Mouse (Mus musculus): ENCODE results near the gene Slc7a6os.

DNA sequence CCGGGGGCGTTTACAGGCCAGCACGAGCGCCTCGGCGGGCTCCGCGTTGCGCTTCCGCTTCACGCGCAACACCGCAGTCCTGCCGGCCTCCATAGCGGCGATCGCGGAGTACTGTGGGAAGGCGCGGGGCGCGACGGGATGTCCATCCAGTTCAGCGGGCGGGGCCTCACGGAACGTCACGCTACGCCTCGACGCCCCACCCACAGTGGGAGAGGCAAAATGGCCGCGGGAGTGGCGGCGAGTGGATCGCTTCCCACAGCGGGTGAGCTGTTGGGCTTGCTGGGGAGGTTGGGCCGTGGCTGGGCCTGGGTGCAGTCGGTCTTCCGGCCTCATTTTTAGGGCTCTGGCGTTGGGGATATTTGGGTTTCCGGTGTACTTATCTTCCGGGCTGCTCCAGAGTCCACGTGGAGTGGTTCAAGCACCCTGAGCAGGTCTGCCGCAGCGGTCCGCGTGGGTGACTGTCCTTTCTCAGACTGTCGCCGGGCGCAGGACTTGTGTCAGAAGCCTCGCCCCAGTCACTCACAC lies at the start of gene Slc7a6os, which contains the start of gene Prmt7:
- TF ChIP-seq CTCF (IDR thresholded peaks at IDR 0.05; ENCODE audit: control insufficient read depth, insufficient read depth, insufficient read length): no peak
- no peak for TF ChIP-seq USF1 (IDR thresholded peaks at IDR 0.05; ENCODE audit: low read depth)
- no peak for TF ChIP-seq CEBPB (IDR thresholded peaks at IDR 0.05; ENCODE audit: low read depth)
- TF ChIP-seq MAX (IDR thresholded peaks at IDR 0.05): peak; percentile 90
- no peak for TF ChIP-seq MYOD1 (IDR thresholded peaks at IDR 0.05; ENCODE audit: control insufficient read depth, insufficient read length, low read depth)
- no peak for TF ChIP-seq MYOG (IDR thresholded peaks at IDR 0.05; ENCODE audit: control insufficient read depth, extremely low read depth, insufficient read length)
- TF ChIP-seq FOSL1 (IDR thresholded peaks at IDR 0.05; ENCODE audit: insufficient read depth, low read length, poor library complexity, severe bottlenecking): no peak

All from C2C12 (cell line).